Mouse (Mus musculus) macrophage (primary cell): Measurements from ENCODE around the gene Gm29866. TPM values are rescaled to one million over a fixed set of nuclear protein-coding genes. Genes with fewer than 3 reads are reported as not detected.
"Not testable (repeated sequence)": the region's sequence is repeated elsewhere in the genome, so short reads cannot be mapped to it uniquely, and the experiment has no call there.

Source experiments
- H3K27ac ChIP-seq: fragments of 350-480 bp; formaldehyde crosslinking; 2 replicates; pipeline ENCODE4 v1.9.0; 2021
- H3K36me3 ChIP-seq: fragments of 350-480 bp; formaldehyde crosslinking; 2 replicates; pipeline ENCODE4 v1.9.0; 2021; ENCODE audit errors: inconsistent target
- H3K4me3 ChIP-seq: fragments of 350-480 bp; formaldehyde crosslinking; 2 replicates; pipeline ENCODE4 v1.9.0; 2021; ENCODE audit errors: inconsistent target
- H3K79me2 ChIP-seq: fragments of 350-480 bp; formaldehyde crosslinking; 2 replicates; pipeline ENCODE4 v1.9.0; 2021; ENCODE audit errors: inconsistent target
- WGBS: methylation state at CpG from one replicate; pipeline ENCODE4 v1.1.7; 2026; ENCODE audit warnings: inconsistent platforms; ENCODE audit not compliant: missing documents; 5-methylcytosine and 5-hydroxymethylcytosine counted together
- polyA plus RNA-seq: library from polyadenylated mRNA; stranded (reverse); fragments of 250-400 nt; gene quantifications from 3 replicates; pipeline ENCODE4 v1.2.4, GENCODE M21; 2018; ENCODE audit warnings: inconsistent platforms
- total RNA-seq, 78 experiments: library from RNA; depleted of rRNA; stranded (reverse); fragments of 250-400 nt; gene quantifications; 1 replicate in 9 of 78; 2 replicates in 24 of 78; 3 replicates in 43 of 78; 4 replicates in 2 of 78; pipeline ENCODE4 v1.2.4; 2018; ENCODE audit warnings: inconsistent platforms in 56 of 78

Gene Gm29866
- not detected for total RNA-seq (2018; cell fraction: chromatin; rRNA removed)
- not detected for total RNA-seq (2018; cell fraction: cytosol; rRNA removed)
- total RNA-seq (2018; cell fraction: nucleus; rRNA removed): not detected
- not detected in 3 replicates for polyA plus RNA-seq

DNA sequence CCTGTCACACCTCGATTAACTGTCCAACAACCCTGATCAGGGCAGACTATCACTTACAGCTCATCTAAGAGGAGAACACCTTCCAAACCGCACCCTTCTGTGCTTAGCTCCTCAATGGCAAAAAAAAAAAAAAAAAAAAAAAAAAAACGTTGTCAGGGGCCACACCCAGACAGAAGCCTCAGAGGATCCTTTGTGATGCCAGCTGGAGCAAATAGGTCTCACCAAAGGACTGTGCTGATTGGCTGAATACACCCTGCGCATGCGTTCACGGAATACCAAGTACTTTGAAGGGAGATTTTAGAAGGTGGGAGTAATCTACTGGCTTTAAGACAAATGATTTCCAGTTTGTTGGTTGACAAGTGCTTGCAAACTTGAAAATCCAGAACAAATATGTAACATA is at the start of gene Gm29866:
Gene Gm29866, minus strand, starts transcription at position 101 of the 400 bp plus-strand sequence.
- H3K79me2 ChIP-seq, H3K4me3 ChIP-seq, H3K27ac ChIP-seq, H3K36me3 ChIP-seq: not testable (repeated sequence)
- WGBS: no CpG with 5 or more reads among the region's 6 CpGs

Other genes with a start within 250 kb of the Gm29866 start
- gene Gm20909, start 170.9 kb upstream of the Gm29866 start, polyA plus RNA-seq: not detected in 3 replicates
- not detected in 3 replicates for gene Gm20865, start 247.9 kb upstream of the Gm29866 start, polyA plus RNA-seq